Mouse (Mus musculus): ENCODE results near the gene Cmss1. TPM values are rescaled to one million over a fixed set of nuclear protein-coding genes. Genes with fewer than 3 reads are reported as not detected.
A peak's percentile ranks its signal among the peaks of the same experiment; 100 is the strongest.

Gene Cmss1
- polyA plus RNA-seq, 1 experiment from 2014 or later, result 36.8 TPM

GRCm38 (mm10) chr16:57456003-57456402 is 150.7 kb downstream of the Cmss1 start:
- no peak overlapping the region for H3K9ac ChIP-seq (replicated peaks)
- H3K36me3 ChIP-seq, result no peaks in the 10 kb centered on the region
- no peak overlapping the region for H3K27ac ChIP-seq
- no peaks in the 10 kb centered on the region for H3K4me1 ChIP-seq (replicated peaks)
- no peaks in the 10 kb centered on the region for H3K9me3 ChIP-seq
- 67% methylated on average over 2 of the region's 2 CpGs for WGBS
- no peak for ATAC-seq
- no peak overlapping the region for H3K4me2 ChIP-seq (replicated peaks)
- H3K27me3 ChIP-seq, result no peaks in the 10 kb centered on the region
- no peak overlapping the region for H3K4me3 ChIP-seq (replicated peaks)

- ATAC-seq, result no peak
- Histone ChIP-seq H3K4me1 (replicated peaks) (no peaks in the 10 kb centered on the region), H3K27me3 (no peaks in the 10 kb centered on the region), H3K9ac (replicated peaks) (no peak overlapping the region), H3K4me2 (replicated peaks) (no peak overlapping the region), H3K9me3 (no peaks in the 10 kb centered on the region), H3K4me3 (replicated peaks) (no peak overlapping the region), H3K36me3 (no peaks in the 10 kb centered on the region), H3K27ac (no peak overlapping the region)
- WGBS, result 90% methylated on average over 3 of the region's 3 CpGs
These were observed 151.1 kb downstream of the Cmss1 start for GRCm38 (mm10) chr16:57455573-57455972.

GRCm38 (mm10) chr16:57454106-57454763 is 152.4 kb downstream of the Cmss1 start:
- Histone ChIP-seq H3K36me3 (no peaks in the 10 kb centered on the region), H3K4me1 (replicated peaks) (no peaks in the 10 kb centered on the region), H3K27ac (no peak overlapping the region), H3K9ac (replicated peaks) (no peak overlapping the region), H3K4me2 (replicated peaks) (no peak overlapping the region), H3K4me3 (replicated peaks) (no peak overlapping the region), H3K9me3 (no peaks in the 10 kb centered on the region), H3K27me3 (no peaks in the 10 kb centered on the region)
- 0 out of 2 replicates have a peak, but pooled peaks have one; percentile 27 for ATAC-seq
- 96% methylated on average over 8 of the region's 8 CpGs for WGBS

- Histone ChIP-seq H3K27ac (no peak overlapping the region), H3K4me2 (replicated peaks) (no peak overlapping the region), H3K4me1 (replicated peaks) (no peaks in the 10 kb centered on the region), H3K36me3 (no peaks in the 10 kb centered on the region), H3K27me3 (no peaks in the 10 kb centered on the region), H3K4me3 (replicated peaks) (no peak overlapping the region), H3K9me3 (peaks cover 4% of the 10 kb centered on the region), H3K9ac (replicated peaks) (no peak overlapping the region)
- 0 out of 2 replicates have a peak, but pooled peaks have one; percentile 37 for ATAC-seq
- WGBS, result 70% methylated on average over 7 of the region's 7 CpGs
These were observed 153.7 kb downstream of the Cmss1 start for GRCm38 (mm10) chr16:57453009-57453408.

- Histone ChIP-seq H3K4me1 (replicated peaks) (no peaks in the 10 kb centered on the region), H3K4me2 (replicated peaks) (no peak overlapping the region), H3K36me3 (no peaks in the 10 kb centered on the region), H3K27me3 (no peaks in the 10 kb centered on the region), H3K9me3 (peaks cover 6% of the 10 kb centered on the region), H3K9ac (replicated peaks) (no peak overlapping the region), H3K27ac (no peak overlapping the region), H3K4me3 (replicated peaks) (no peak overlapping the region)
- WGBS, result 80% methylated on average over 10 of the region's 10 CpGs
- ATAC-seq, result no peak
These were observed 161.3 kb downstream of the Cmss1 start for GRCm38 (mm10) chr16:57445096-57446094.

GRCm38 (mm10) chr16:57440706-57441437 is 165.8 kb downstream of the Cmss1 start:
- no peak overlapping the region for H3K4me3 ChIP-seq (replicated peaks)
- no peak overlapping the region for H3K27ac ChIP-seq
- no peaks in the 10 kb centered on the region for H3K4me1 ChIP-seq (replicated peaks)
- no peak overlapping the region for H3K4me2 ChIP-seq (replicated peaks)
- H3K9me3 ChIP-seq, result no peaks in the 10 kb centered on the region
- no peak overlapping the region for H3K9ac ChIP-seq (replicated peaks)
- ATAC-seq, result no peak
- WGBS, result 90% methylated on average over 10 of the region's 10 CpGs
- H3K27me3 ChIP-seq, result no peaks in the 10 kb centered on the region
- H3K36me3 ChIP-seq, result no peaks in the 10 kb centered on the region

GRCm38 (mm10) chr16:57439206-57439605 is 167.5 kb downstream of the Cmss1 start:
- ATAC-seq, result no peak
- Histone ChIP-seq H3K9me3 (no peaks in the 10 kb centered on the region), H3K4me2 (replicated peaks) (no peak overlapping the region), H3K27me3 (no peaks in the 10 kb centered on the region), H3K9ac (replicated peaks) (no peak overlapping the region), H3K36me3 (no peaks in the 10 kb centered on the region), H3K4me3 (replicated peaks) (no peak overlapping the region), H3K4me1 (replicated peaks) (no peaks in the 10 kb centered on the region), H3K27ac (no peak overlapping the region)
- WGBS, result 80% methylated on average over 11 of the region's 11 CpGs

GRCm38 (mm10) chr16:57438288-57438685 is 168.4 kb downstream of the Cmss1 start:
- Histone ChIP-seq H3K27ac (no peak overlapping the region), H3K36me3 (no peaks in the 10 kb centered on the region), H3K4me1 (replicated peaks) (no peaks in the 10 kb centered on the region), H3K9ac (replicated peaks) (no peak overlapping the region), H3K4me2 (replicated peaks) (no peak overlapping the region), H3K4me3 (replicated peaks) (no peak overlapping the region), H3K27me3 (no peaks in the 10 kb centered on the region), H3K9me3 (no peaks in the 10 kb centered on the region)
- ATAC-seq, result peak; percentile 62; the same call in 1 of the 2 replicates
- WGBS, result 86% methylated on average over 5 of the region's 5 CpGs

- no peaks in the 10 kb centered on the region for H3K27me3 ChIP-seq
- H3K4me1 ChIP-seq (replicated peaks), result no peaks in the 10 kb centered on the region
- H3K27ac ChIP-seq, result no peak overlapping the region
- WGBS, result 81% methylated on average over 11 of the region's 11 CpGs
- no peaks in the 10 kb centered on the region for H3K9me3 ChIP-seq
- H3K9ac ChIP-seq (replicated peaks), result no peak overlapping the region
- ATAC-seq, result no peak
- H3K4me2 ChIP-seq (replicated peaks), result no peak overlapping the region
- no peak overlapping the region for H3K4me3 ChIP-seq (replicated peaks)
- H3K36me3 ChIP-seq, result no peaks in the 10 kb centered on the region
These were observed 169.0 kb downstream of the Cmss1 start for GRCm38 (mm10) chr16:57437523-57438287.

- Histone ChIP-seq H3K4me2 (replicated peaks) (no peak overlapping the region), H3K27me3 (no peaks in the 10 kb centered on the region), H3K9me3 (no peaks in the 10 kb centered on the region), H3K27ac (no peak overlapping the region), H3K4me1 (replicated peaks) (no peaks in the 10 kb centered on the region), H3K36me3 (no peaks in the 10 kb centered on the region), H3K4me3 (replicated peaks) (no peak overlapping the region), H3K9ac (replicated peaks) (no peak overlapping the region)
- whole genome bisulfite sequencing, result 84% methylated on average over 3 of the region's 3 CpGs
- no peak for ATAC-seq
These were observed 172.0 kb downstream of the Cmss1 start for GRCm38 (mm10) chr16:57434640-57435039.

GRCm38 (mm10) chr16:57433671-57434070 is 173.0 kb downstream of the Cmss1 start:
- Histone ChIP-seq H3K9me3 (no peaks in the 10 kb centered on the region), H3K36me3 (no peaks in the 10 kb centered on the region), H3K9ac (replicated peaks) (no peak overlapping the region), H3K4me1 (replicated peaks) (no peaks in the 10 kb centered on the region), H3K27ac (no peak overlapping the region), H3K4me3 (replicated peaks) (no peak overlapping the region), H3K4me2 (replicated peaks) (no peak overlapping the region), H3K27me3 (no peaks in the 10 kb centered on the region)
- 92% methylated on average over 6 of the region's 6 CpGs for WGBS
- ATAC-seq, result no peak
